Mouse (Mus musculus) C2C12 (cell line): ENCODE measurements around the gene Vps13a.
"Not testable (repeated sequence)": the region's sequence is repeated elsewhere in the genome, so short reads cannot be mapped to it uniquely, and the experiment has no call there.

ENCODE experiments used
- CEBPB ChIP-seq: IDR thresholded peaks from one replicate; pipeline ENCODE4 v1.6.1; 2011; ENCODE audit warnings: low read depth, mild to moderate bottlenecking, control low read depth, moderate library complexity
- CTCF ChIP-seq: IDR thresholded peaks from one replicate; pipeline ENCODE4 v1.5.1; 2011; ENCODE audit not compliant: control insufficient read depth, insufficient read depth, insufficient read length
- FOSL1 ChIP-seq: IDR thresholded peaks from one replicate; pipeline ENCODE4 v1.8.0; 2011; ENCODE audit warnings: mild to moderate bottlenecking, low read length; ENCODE audit not compliant: poor library complexity, insufficient read depth, severe bottlenecking
- MAX ChIP-seq: IDR thresholded peaks from one replicate; pipeline ENCODE4 v1.6.1; 2011; ENCODE audit warnings: mild to moderate bottlenecking, control low read depth
- MYOD1 ChIP-seq: IDR thresholded peaks from one replicate; pipeline ENCODE4 v1.6.1; 2011; ENCODE audit warnings: low read depth; ENCODE audit not compliant: control insufficient read depth, insufficient read length
- MYOG ChIP-seq: IDR thresholded peaks from one replicate; pipeline ENCODE4 v1.6.1; 2011; ENCODE audit not compliant: control insufficient read depth, insufficient read length; ENCODE audit errors: extremely low read depth
- USF1 ChIP-seq: IDR thresholded peaks from one replicate; pipeline ENCODE4 v1.6.1; 2011; ENCODE audit warnings: low read depth, mild to moderate bottlenecking, control low read depth, moderate library complexity

DNA sequence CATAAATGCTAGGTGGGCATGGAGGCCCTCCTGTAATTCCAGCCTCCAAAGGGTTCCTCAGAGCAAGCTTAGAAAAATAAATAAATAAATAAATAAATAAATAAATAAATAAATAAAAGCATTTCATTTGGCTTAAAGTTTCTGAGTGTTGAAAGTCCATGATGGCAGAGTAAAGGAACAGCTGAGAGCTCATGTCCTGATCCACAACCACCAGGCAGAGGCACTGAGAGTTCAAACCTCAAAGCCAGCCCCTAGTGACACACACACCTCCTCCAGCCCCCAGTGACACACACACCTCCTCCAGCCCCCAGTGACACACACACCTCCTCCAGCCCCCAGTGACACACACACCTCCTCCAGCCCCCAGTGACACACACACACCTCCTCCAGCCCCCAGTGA lies 3.3 kb downstream of the Vps13a start:
- TF ChIP-seq CTCF, MYOG, CEBPB, MYOD1, USF1, MAX, FOSL1: not testable (repeated sequence)
